Mouse (Mus musculus): ENCODE measurements at regions not wholly inside any gene's neighbourhood (a gene's known extent, or its start where the extent isn't known, plus 50 kb on each side); places are given as distances from the start of the nearest gene placed in this dataset.

- DNase-seq (ENCODE audit: low spot score in 2 of 2) = no peak
Observed at GRCm38 (mm10) chr14:99708066-99708465, 409.6 kb downstream of the Klf5 start.

DNA sequence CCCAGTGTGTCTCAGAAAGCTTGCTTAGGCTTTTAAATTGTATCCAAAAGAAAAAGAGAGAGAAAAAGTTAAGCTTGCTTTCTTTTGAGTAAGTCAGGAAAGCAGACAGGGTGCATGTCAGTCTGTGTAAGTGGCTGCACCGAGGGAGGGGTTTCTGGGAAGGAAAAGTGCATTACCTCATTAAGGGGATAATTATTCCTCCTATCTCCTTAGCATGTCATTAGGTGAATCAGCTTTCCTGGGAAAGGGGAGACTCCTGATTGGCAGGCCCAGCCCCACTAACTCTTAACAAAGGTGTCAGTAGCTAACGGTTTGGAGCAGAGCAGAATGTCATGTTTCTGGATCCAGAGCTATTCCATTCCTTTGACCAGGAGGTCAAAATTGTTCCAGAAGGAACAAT, 411.3 kb downstream of the Klf5 start:
- no peak for DNase-seq (ENCODE audit: low spot score in 2 of 2)

DNA sequence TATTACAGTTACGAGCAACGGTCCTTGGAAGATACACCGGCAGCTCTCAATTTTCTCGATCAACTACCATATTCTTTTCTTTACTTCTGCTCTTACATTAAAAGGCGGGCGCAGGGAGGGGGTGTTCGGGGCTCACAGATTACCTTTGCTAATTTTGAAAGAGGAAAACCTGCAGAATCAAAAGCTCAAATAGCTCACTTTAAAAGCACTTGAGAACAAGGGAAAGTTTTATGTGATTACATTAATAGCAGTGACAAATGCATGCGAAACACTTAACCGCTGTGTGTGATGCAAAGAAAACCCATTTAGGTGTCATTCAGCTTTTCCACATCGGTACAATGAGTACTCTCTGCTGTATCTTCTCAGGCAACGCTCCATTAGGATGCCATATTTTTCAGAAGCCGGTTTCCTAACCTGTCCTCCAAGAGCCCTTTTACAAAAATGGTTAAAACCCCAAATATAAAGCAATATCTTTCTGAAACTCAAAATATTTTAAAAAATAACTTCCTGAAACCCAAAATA, 412.2 kb downstream of the Klf5 start:
- DNase-seq (ENCODE audit: low spot score in 2 of 2) = no peak

DNA sequence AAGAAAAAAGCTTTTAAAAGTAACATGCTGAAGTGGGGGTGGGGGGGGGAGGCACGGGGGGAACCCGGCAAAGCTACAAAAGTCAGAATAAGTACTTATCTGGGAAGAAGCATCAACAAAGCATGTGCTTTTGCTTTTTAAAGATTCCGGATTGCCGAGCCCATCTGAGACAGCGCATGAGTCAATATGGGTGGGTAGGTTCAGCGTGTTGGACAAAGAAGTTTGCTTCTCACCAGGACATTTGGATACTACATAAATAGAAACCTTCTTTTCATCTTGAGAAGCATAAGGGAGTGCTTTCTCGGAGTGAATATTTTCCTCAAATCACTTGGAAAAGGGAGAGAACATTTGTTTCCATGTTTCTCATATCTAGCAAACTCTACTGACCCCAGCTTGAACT, 414.1 kb downstream of the Klf5 start:
- peak in 1 of 2 experiments; percentile 18 for DNase-seq (ENCODE audit: low spot score in 2 of 2)

GRCm38 (mm10) chr14:99713069-99713830, 414.8 kb downstream of the Klf5 start:
- DNase-seq (ENCODE audit: low spot score in 2 of 2) = no peak

DNA sequence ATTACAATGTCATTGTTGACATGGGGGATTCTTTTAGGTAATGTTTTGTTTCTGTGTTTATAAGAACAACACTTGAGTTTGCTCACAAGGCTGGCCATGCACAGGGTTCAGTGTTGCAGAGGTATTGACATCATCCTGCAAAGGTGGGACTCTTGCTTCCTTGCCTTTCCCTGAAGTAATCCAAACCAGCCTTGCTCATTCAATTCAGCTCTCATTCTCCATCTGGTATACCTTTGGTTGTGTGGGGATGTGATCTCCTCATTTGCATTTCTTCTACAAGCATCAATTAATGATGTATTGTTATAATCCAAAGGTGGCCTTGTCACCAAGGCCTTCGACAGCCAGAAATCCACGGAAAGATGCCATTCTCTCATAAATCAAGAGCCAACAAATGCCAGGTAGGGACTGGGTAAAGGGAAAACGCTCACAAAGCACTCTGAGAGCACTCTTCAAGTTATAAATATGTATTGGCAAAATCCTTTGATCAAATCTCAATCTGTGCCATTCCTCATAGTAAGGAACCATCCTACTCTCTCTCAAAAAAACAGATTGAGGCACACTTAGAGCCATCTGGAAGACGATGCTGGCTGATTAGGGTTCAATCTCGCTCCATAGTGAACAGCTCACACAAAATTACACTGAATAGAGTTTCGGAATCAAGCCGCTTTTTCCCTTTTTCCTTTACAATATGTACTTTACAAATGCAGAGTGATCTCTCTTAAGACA, 435.1 kb downstream of the Klf5 start:
- DNase-seq (ENCODE audit: low spot score in 2 of 2) = no peak

DNA sequence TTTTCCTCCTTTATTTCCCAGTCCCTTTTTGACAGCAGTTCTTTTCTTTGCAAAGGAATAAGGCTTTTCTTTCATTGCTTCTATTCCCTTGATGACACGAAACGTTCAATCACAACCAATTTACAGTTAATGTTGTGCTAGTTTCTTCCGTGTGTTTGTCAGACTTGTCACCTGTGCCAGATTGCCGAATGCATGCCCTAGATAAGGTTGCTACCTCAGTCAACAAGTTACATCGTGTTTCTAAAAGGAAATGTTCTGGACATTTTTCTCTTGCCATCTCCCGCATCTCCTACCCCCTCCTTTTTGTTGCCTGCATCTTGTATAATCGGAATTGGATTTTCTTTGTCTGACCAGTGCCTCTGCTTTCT, 435.7 kb downstream of the Klf5 start:
- no peak for DNase-seq (ENCODE audit: low spot score in 2 of 2)

GRCm38 (mm10) chr14:99743625-99744297, 445.3 kb downstream of the Klf5 start:
- peak; percentile 18 to 28 for DNase-seq (ENCODE audit: low spot score in 2 of 2)

- no peak for DNase-seq (ENCODE audit: low spot score in 2 of 2)
Observed at GRCm38 (mm10) chr14:99745209-99745608, 446.7 kb downstream of the Klf5 start.

GRCm38 (mm10) chr14:99748166-99748565, 449.7 kb downstream of the Klf5 start:
- peak; percentile 20 to 40 for DNase-seq (ENCODE audit: low spot score in 2 of 2)

DNA sequence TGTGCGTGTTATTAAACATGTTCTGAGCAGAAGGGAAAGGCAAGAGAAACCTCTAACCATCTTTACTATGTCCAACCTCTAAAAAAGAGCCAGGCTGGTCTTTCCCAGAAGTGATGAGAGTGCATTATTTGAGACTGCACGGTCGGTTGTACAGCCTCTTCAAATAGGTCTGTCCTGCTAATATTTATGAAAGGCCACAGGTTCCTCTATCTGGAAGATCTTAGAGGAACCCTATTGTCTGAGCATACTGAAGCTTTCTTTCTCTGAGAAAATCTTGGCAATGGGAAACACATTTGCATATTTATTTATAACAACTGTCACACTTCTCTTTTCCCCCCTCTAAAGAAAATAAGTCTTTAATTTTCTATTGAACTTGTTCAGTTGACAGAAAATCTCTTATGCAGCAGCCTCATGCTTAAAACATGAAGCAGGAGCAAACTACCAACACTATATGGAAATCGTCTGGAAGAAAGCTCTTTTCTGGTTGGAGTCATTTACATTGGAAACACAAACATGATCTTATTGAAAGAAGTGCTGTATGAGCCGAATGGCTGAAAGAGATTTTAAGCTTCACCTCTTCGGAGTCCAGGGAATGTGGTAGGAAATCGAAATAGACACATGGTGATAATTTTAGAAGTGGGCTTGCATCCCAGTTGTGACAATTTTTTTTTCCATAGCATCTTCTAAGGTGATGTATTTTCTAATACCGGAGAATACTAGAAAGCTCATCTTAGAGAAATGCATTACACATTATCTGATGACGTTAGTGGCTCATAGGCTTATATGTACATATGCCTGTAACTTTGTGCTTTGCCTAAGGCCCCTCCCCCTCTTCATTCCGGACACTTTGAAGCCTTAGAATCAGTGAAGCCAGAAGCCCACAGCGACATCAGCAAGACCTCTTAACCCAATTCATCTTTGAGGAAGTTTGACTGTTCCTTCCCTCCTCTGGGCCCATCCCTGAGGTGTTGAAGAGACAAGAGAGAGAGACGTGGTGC, 451.1 kb downstream of the Klf5 start:
- DNase-seq (ENCODE audit: low spot score in 2 of 2) = no peak

DNA sequence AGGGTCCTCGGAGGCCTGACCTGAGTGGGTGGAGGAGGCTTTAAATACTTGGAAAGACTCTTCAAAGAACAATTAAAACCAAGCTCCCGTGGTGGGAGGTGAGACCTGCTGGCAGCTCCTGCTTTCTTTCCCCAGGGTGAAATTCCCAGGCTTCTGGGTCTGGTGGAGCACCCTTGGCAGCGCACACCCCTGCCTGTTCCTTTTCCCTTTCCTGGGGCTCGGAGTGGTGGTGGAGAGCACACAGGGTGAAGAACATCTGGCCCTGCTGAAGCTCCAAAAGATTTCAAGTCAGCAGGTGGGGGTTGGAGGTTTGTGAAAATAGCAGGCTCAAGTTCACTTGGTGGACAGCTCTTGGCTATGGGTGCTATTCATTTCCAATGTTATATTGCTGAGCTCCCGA, 459.6 kb downstream of the Klf5 start:
- DNase-seq (ENCODE audit: low spot score in 2 of 2) = no peak

- DNase-seq (ENCODE audit: low spot score in 2 of 2) = no peak
Observed at GRCm38 (mm10) chr14:99763336-99763735, 464.8 kb downstream of the Klf5 start.

GRCm38 (mm10) chr14:99771009-99771408, 472.5 kb downstream of the Klf5 start:
- no peak for DNase-seq (ENCODE audit: low spot score in 2 of 2)

DNA sequence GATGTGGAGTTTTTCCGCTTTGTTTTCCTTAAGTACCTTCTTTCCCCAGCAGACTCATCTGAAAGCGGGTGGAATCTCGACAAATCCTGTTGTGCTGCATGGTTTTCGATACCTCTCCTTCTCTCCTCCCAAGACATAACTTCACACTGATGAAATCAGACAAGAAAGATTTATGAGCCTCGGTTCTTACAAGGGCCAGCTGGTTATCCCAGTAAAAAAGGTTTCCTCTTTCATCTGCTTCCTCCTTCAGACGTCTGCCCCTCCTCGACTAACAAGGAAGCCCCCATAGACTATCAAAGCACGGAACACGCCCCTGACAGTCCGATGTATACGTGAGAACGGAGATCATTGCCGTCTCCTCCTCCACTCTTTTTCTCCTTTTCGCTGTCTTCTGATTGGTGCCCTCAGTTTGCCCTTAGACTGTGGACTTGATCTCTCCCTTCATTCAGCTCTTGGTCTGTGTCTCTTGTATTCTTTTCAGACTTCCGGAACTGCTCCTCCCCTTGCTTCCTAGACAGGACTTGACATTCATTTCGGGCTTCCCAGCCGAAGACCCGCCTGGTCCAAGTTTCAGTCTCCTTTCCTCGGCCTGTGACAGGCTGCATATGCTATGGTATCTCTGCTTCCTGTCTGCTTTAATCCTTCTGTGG, 474.4 kb downstream of the Klf5 start:
- DNase-seq (ENCODE audit: low spot score in 2 of 2) = no peak

- no peak for DNase-seq (ENCODE audit: low spot score in 2 of 2)
Observed at GRCm38 (mm10) chr14:99778477-99778876, 480.0 kb downstream of the Klf5 start.

GRCm38 (mm10) chr14:99778957-99779356, 480.5 kb downstream of the Klf5 start:
- no peak for DNase-seq (ENCODE audit: low spot score in 2 of 2)

DNA sequence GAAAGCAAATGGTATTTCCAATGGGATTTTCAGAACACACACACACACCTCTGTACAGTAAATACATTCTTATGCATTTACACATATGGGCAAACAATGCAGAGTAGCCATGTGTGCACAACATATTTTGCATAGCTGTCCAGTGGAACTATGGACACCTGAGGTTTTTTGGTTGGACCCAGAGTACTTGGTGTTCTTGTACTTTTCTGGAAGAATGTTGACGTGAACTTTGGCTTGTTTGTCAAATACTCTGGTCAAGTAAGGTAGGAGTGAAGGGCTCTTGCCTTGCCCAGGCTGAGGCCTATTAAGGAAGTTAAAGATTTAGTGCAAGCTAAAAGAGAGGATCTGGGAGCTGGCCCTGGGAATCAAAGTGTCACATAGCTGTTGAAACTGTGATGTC, 485.2 kb downstream of the Klf5 start:
- DNase-seq (ENCODE audit: low spot score in 2 of 2) = no peak

DNA sequence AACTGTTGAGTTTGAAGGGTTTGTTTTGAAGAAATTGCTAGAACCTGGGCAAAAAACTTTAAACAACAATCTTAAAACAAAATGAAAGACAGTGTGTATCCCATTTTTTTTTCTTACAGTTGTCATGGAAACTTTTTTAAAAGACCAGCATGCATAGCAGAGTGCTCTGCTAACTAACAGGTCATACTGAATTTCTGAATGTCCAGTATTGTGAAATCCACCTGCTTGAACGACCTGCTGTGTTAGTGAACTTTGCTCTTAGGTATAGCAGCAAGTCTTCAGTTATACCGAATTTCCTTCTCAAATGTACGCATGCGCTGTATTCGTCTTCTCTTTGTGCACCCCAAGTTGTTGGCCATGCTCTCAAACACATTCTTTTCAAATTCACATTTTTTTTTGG, 486.6 kb downstream of the Klf5 start:
- DNase-seq (ENCODE audit: low spot score in 2 of 2) = no peak

DNA sequence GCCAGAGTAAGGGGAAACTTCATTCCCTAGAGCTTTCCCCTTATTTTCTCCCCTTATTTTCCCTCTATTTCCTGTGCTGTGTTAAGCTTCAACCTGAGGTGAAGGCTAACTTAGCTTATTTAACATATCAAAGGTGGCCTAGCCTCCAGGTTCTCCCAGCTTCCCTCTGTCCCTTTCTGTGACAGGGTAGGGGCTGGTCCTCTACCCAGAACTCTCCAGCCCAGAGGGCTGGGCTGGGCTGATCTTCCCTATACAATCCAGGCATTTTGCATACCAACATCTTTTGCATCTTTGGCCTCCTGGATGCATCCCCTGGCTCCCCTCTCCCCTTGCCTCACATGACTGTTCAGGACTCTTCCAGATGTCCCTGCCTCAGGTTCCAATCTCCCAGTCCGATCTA, 487.9 kb downstream of the Klf5 start:
- DNase-seq (ENCODE audit: low spot score in 2 of 2) = no peak
